Mouse (Mus musculus): ENCODE data around the gene Pcnx2.

Pcnx2 gene

DNA sequence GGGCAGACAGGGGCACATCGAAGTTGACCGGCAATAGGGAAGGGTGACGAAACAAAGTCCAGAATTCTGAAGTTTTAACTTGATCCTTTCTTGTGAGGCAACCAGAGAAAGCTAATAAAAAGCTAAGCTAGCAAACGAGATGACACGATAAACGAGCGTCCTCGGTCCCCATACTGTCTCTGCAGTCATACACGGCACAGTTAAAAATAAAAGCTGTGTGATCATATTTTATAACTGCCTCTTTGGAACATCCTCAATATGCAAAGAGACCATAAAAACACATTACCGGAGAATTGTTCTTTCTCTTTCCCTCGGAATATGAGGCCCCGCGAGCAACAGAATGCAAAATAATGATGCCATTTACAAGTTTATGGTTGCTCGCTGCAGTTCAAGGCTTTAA lies 76.1 kb downstream of the Pcnx2 start:
- DNase-seq (ENCODE audit: low read depth, low spot score), result no peak

DNA sequence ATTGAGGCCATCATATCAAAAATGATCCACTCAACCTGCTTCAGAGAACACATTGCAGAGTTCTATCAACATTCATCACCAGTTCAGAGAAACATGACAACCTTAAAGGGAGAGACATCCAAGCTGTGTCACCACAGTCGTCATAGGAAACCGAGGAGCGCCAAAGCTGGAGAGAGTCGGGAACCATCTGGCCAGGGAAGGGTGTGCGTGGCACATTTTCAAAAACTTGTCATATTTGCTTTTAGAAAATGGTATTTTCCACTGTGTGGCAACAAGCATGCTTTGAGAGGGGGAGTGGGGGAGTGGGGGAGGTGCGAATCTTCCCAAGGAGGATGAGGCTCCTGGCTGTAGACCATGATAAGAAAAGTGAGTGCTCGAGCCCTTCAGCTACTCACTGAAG lies 78.3 kb downstream of the Pcnx2 start:
- no peak for DNase-seq (ENCODE audit: low read depth, low spot score)

DNA sequence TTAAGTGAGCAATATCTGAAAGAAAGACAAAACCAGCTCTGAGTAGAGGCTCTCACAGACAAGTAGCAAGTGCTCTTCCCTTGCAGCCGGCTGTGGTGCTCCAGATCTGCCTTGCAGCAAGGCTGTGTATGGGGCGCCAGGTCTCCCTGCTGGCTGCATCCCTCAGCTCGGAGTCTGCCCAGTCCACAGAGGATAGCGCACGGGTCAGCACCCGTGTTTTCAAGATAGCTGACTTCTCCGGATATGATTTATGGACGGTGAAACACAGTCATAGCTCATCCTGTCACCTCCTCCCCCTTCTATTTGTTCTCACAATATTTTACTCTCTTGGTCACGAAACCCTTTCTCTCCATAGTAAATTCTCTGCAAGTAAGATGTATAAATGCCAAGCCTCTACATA lies 79.3 kb downstream of the Pcnx2 start:
- no peak for DNase-seq (ENCODE audit: low read depth, low spot score)

DNA sequence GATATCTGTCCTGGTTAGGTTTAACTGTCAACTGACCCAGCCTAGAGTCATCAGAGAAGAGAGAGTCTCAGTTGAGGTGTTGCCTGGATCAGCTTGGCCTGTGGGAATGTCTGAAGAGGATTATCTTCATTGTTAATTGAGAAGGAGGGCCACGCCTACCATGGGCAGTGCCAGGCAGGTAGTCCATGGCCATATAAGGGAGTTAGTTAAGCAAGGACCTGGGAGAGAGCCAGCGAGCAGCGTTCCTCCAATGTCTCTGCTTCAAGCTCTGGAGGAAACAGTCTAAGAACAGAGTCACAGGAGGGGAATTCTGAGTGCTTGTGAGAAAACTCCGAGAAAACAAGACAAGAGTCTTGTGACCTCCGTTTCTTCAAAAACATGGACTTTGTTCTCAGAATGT lies 81.4 kb downstream of the Pcnx2 start:
- no peak for DNase-seq (ENCODE audit: low read depth, low spot score)

DNA sequence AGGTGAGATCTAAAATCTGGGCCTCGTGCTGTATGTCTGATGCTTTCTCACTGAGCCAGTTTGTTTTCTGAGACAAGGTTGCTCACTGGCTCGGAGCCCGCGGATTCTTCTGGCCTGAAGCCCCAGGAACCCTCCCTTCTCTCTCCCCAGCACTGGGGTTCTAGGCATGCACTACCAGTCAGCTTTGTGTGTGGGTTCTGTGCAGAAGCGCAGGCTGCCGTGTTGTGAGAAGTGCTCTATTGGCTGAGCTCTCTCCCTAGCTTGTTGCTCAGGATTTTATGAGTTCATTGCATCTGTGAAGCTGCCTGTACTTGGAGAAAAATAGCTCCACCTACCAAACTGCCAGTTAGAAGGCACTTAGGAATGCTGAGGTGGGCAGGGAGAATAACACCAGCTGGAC lies 89.3 kb downstream of the Pcnx2 start:
- no peak for DNase-seq (ENCODE audit: low read depth, low spot score)

DNA sequence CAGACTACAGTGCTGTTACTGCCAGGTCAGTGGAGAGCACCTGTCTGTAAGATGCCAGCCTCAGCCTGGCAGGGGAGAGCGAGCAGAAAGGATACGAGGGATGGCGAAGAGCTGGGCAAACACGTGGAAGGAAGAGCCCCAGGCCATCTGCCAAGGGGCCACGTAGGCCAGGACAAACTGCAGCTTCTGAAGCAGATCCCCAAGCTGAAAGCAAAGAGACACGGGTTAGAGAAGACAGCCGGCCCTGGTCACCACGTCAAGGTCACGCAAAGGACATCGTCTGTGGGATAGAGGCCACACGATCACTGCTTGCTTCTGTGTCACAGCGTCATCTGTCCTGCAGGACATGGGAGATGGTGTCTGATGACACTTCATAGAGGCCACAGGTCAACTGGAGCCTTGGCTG lies 90.2 kb downstream of the Pcnx2 start:
- DNase-seq (ENCODE audit: low read depth, low spot score), result no peak

GRCm38 (mm10) chr8:125806459-125806858 lies 91.7 kb downstream of the Pcnx2 start:
- no peak for DNase-seq (ENCODE audit: low read depth, low spot score)

DNA sequence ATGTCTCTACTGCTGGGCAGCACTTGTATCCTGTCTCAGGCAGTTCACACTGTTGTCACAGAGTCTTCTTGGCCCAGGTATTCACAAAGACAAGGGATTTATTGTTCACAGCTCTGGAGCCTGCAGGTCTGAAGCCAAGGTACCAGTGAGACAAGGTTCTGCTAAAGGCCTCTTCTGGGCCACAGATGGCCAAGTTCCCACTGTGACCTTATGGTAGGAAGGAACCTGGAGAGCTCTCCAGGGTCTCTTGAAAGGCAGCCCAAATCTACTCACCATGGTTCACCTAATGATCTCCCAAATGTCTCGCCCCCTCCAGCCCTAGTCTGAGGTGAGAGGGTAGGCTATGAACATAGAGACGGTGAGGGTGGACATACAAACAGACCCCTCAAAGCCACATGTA lies 101.1 kb downstream of the Pcnx2 start:
- no peak for DNase-seq (ENCODE audit: low read depth, low spot score)

GRCm38 (mm10) chr8:125795341-125795740 lies 102.8 kb downstream of the Pcnx2 start:
- no peak for DNase-seq (ENCODE audit: low read depth, low spot score)

DNA sequence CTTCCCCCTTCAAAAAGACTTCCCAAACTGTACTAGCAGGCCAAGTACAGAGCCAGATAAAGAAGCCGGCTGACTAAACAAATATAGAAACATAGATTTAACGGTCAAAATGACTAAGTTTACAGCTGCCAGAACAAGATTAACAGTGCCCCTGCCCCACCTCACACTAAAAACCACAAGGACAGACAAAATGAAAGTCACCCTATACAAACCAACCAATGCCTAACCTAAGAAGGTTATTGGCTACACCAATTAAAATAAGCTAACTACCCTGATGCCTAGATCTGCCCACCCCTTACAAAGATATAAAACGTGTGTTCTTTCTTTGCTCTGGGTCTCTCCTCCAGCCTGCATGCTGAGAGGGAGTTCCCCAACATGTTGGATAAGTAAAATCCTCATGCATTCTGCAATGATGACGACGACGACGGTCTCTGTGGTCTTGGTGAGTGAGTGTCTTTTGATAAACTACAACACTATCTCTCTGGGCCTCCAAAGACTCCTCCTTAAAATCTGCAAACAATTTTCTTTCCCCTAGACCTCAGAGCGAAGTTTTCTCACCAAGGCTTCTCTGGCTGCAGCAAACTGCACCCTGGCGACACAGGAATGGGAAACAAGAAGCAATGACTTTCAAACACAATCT lies 105.2 kb downstream of the Pcnx2 start:
- DNase-seq (ENCODE audit: low read depth, low spot score), result no peak

- no peak for DNase-seq (ENCODE audit: low read depth, low spot score)
These were observed 111.2 kb downstream of the Pcnx2 start for GRCm38 (mm10) chr8:125786886-125787285.

DNA sequence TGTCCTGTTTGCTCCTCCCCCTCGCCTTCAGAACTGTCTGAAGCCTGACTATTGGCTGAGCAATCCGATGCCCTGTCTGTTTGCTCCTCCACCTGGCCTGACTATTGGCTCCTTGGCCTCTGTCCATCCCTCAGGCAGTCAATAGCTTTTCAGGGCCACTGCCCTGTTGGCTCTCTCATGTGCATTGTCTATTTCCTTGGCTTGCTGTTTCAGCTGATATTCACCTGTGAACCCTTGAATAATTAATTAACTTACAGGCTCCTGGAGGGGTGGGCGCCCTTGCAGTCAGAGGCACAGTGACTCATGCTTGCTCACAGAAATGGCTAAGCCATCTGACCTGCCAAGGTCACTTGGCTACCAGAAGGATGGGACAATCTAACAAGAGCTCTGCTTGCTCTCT lies 116.0 kb downstream of the Pcnx2 start:
- DNase-seq (ENCODE audit: low read depth, low spot score), result no peak

GRCm38 (mm10) chr8:125779656-125780055 lies 118.5 kb downstream of the Pcnx2 start:
- DNase-seq (ENCODE audit: low read depth, low spot score), result no peak

- no peak for DNase-seq (ENCODE audit: low read depth, low spot score)
These were observed 119.2 kb downstream of the Pcnx2 start for GRCm38 (mm10) chr8:125778919-125779318.

GRCm38 (mm10) chr8:125777478-125778164 lies 120.5 kb downstream of the Pcnx2 start:
- no peak for DNase-seq (ENCODE audit: low read depth, low spot score)

DNA sequence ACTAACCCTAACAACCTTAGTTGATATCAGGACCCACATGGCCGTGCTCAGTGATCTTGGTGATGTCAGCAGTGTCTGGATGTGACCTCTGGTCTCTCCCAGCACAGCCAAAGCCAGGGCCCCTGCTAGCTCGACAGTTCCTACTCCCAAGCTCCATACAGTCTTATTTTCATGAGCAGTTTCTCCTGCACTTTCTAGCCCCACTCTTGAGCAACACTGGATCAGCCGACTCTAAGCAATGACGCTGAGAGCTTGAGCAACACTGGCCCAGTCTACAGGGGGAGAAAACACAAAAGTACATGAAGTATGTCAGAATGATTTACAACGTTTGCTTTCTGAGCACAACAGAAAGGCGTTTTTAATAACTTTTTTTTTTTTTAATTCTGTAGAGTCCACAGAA lies 121.3 kb downstream of the Pcnx2 start:
- DNase-seq (ENCODE audit: low read depth, low spot score), result no peak

GRCm38 (mm10) chr8:125776314-125776713 lies 121.8 kb downstream of the Pcnx2 start:
- no peak for DNase-seq (ENCODE audit: low read depth, low spot score)

DNA sequence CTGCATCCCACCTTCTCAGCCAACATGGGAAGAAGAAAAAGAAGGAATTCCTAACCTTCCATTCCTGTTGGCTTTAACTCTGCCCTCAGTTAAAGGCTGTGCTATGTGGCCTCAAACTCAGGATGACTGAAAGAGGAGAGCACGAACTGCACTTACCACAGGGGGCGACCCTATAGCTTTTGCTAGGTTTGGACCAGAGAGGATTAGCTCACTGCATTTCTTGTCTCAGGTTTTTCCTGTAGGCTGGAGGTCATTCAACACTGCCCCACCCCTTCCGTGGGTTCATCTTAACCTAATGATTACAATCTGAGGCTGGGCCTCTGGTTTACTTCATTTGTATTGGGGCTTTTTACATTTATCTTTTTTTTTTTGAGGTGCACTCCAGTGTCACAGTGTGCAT lies 123.1 kb downstream of the Pcnx2 start:
- no peak for DNase-seq (ENCODE audit: low read depth, low spot score)

DNA sequence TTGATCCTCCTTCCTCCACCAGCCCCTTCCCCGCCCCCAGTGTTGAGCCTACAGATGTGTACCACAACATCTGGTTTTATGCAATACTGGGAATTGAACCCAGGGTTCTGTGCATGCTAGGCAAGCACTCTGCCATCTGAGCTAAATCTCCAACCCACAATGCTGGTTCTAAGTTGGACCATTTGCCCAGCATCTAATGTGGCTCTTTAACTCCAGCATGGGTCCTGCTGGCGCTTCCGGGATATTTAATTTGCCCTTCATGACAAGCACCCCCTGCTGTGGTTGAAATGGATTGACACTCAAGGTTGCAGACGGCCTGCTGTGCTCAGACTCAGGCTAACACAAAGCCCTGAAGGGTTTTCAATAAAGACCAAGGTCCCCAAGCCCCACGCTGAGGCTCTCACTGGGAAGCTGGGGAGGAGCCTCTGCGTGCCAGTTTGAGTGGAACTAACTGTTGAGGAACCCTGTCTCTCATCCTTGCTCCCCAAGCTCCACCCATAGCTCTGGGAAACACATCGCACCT lies 124.8 kb downstream of the Pcnx2 start:
- DNase-seq (ENCODE audit: low read depth, low spot score), result no peak

DNA sequence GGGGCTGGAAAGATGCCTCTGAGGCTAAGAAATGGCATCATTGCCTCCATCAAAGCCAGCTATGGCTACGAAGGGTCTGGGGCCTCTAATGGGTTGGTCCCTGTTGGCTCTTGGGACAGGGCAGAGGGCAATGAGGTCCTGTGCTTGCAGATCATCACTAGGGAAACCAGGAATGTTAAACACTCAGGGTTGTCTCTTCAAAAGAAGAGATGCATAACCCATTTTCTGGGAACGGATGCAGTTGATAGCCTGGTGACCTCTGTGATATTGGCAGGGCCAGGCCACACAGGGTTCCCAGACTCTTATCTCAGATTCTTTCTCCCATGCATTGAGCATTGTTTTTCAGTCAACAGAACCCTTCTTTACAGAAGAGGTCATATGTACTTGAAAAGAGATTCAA lies 125.8 kb downstream of the Pcnx2 start:
- no peak for DNase-seq (ENCODE audit: low read depth, low spot score)

GRCm38 (mm10) chr8:125768079-125768478 lies 130.0 kb downstream of the Pcnx2 start:
- DNase-seq (ENCODE audit: low read depth, low spot score), result no peak

DNA sequence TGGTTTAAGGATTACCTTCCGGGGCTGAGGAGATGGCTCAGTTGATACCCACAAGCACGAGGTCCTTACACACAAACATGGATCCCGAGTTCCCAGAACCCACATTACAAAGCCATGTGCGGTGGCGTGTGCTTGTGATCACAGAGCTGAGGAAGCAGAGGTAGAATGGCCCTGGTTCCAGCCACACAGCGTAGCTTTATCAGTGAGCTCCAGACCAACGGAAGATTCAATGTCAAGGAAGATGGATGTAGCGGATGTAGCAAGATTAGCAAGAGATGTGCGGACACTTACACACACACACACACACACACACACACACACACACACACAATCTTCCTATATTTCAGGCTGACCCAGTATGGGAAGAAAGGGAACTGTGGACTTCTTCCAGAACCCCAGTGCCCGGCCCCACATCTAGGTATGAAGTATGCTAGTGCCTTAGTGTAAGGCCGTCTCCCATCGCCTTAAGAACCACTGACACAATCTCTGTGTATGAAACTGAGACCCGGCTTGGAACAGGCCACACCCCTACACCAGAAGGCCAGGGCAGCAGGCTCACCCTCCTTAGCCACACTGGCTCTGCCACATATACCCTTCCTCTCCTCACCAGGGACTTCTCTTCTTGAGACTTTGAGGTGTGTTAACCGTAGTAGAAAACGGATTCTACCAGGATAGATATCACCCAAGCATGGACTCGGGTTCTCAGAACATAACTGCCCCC lies 134.9 kb downstream of the Pcnx2 start:
- no peak for DNase-seq (ENCODE audit: low read depth, low spot score)

GRCm38 (mm10) chr8:125759022-125759421 lies 139.1 kb downstream of the Pcnx2 start:
- no peak for DNase-seq (ENCODE audit: low read depth, low spot score)
